Mouse (Mus musculus) retina, adult 2 months (tissue): ENCODE results near the gene Klhl10.

Experiments used
- DNase-seq: peaks from one replicate; pipeline ENCODE4 v3.0.0-alpha.2; 2012; ENCODE audit warnings: low read depth, low spot score

Gene Klhl10

GRCm38 (mm10) chr11:100408076-100408834, 33.5 kb upstream of the Klhl10 start:
- no peak for DNase-seq

- no peak for DNase-seq
Observed at GRCm38 (mm10) chr11:100408835-100409462, 32.8 kb upstream of the Klhl10 start.

GRCm38 (mm10) chr11:100409686-100410085, 32.0 kb upstream of the Klhl10 start:
- no peak for DNase-seq

GRCm38 (mm10) chr11:100411736-100412135, 30.0 kb upstream of the Klhl10 start:
- no peak for DNase-seq

- DNase-seq: no peak
Observed at GRCm38 (mm10) chr11:100413541-100413940, 28.2 kb upstream of the Klhl10 start.

GRCm38 (mm10) chr11:100414021-100414913, 27.4 kb upstream of the Klhl10 start, which contains the start of gene P3h4:
P3h4 (minus strand) TSS chr11:100414836.
- DNase-seq: no peak

GRCm38 (mm10) chr11:100414914-100415822, 26.5 kb upstream of the Klhl10 start, which contains the start of gene Fkbp10:
Fkbp10 (plus strand) TSS chr11:100415697.
- DNase-seq: no peak

GRCm38 (mm10) chr11:100421537-100421936, 20.2 kb upstream of the Klhl10 start:
- no peak for DNase-seq

GRCm38 (mm10) chr11:100423836-100424235, 17.9 kb upstream of the Klhl10 start:
- DNase-seq: no peak

- no peak for DNase-seq
Observed at GRCm38 (mm10) chr11:100425851-100426250, 15.9 kb upstream of the Klhl10 start.

GRCm38 (mm10) chr11:100426820-100427219, 14.9 kb upstream of the Klhl10 start:
- DNase-seq: no peak

GRCm38 (mm10) chr11:100428612-100429199, 13.0 kb upstream of the Klhl10 start:
- DNase-seq: no peak

- DNase-seq: no peak
Observed at GRCm38 (mm10) chr11:100430052-100430451, 11.7 kb upstream of the Klhl10 start.

- DNase-seq: no peak
Observed at GRCm38 (mm10) chr11:100432002-100432401, 9.7 kb upstream of the Klhl10 start.

- no peak for DNase-seq
Observed at GRCm38 (mm10) chr11:100435678-100436246, 6.0 kb upstream of the Klhl10 start.

GRCm38 (mm10) chr11:100437901-100438300, 3.8 kb upstream of the Klhl10 start:
- DNase-seq: no peak

GRCm38 (mm10) chr11:100440691-100441522, 810 bp upstream of the Klhl10 start:
- DNase-seq: peak; percentile 60

GRCm38 (mm10) chr11:100442625-100443024, 908 bp downstream of the Klhl10 start:
- no peak for DNase-seq

GRCm38 (mm10) chr11:100457247-100457646, 15.5 kb downstream of the Klhl10 start:
- DNase-seq: no peak
